Mouse (Mus musculus): ENCODE data around the gene Cdh15.
A peak's percentile ranks its signal among the peaks of the same experiment; 100 is the strongest.

Gene Cdh15

GRCm38 (mm10) chr8:122878231-122878630 lies 30.5 kb downstream of the Cdh15 start:
- DNase-seq (ENCODE audit: extremely low read depth, insufficient read length, low spot score) = no peak

GRCm38 (mm10) chr8:122880302-122880701 lies 32.5 kb downstream of the Cdh15 start:
- DNase-seq (ENCODE audit: extremely low read depth, insufficient read length, low spot score) = no peak

GRCm38 (mm10) chr8:122883671-122884070 lies 35.9 kb downstream of the Cdh15 start:
- no peak for DNase-seq (ENCODE audit: extremely low read depth, insufficient read length, low spot score)

GRCm38 (mm10) chr8:122891440-122891839 lies 43.7 kb downstream of the Cdh15 start:
- no peak for DNase-seq (ENCODE audit: extremely low read depth, insufficient read length, low spot score)

- no peak for DNase-seq (ENCODE audit: extremely low read depth, insufficient read length, low spot score)
Observed at GRCm38 (mm10) chr8:122893451-122893850, 45.7 kb downstream of the Cdh15 start.

- DNase-seq (ENCODE audit: extremely low read depth, insufficient read length, low spot score) = no peak
Observed at GRCm38 (mm10) chr8:122896317-122896716, 48.6 kb downstream of the Cdh15 start.

- DNase-seq (ENCODE audit: extremely low read depth, insufficient read length, low spot score) = no peak
Observed at GRCm38 (mm10) chr8:122897200-122897599, 49.4 kb downstream of the Cdh15 start.

GRCm38 (mm10) chr8:122898018-122898417 lies 50.3 kb downstream of the Cdh15 start:
- DNase-seq (ENCODE audit: extremely low read depth, insufficient read length, low spot score) = no peak

GRCm38 (mm10) chr8:122898473-122898872 lies 50.7 kb downstream of the Cdh15 start:
- DNase-seq (ENCODE audit: extremely low read depth, insufficient read length, low spot score) = no peak

GRCm38 (mm10) chr8:122899085-122899484 lies 51.3 kb downstream of the Cdh15 start:
- DNase-seq (ENCODE audit: extremely low read depth, insufficient read length, low spot score) = no peak

GRCm38 (mm10) chr8:122901476-122901875 lies 53.7 kb downstream of the Cdh15 start:
- DNase-seq (ENCODE audit: extremely low read depth, insufficient read length, low spot score) = no peak

- DNase-seq (ENCODE audit: extremely low read depth, insufficient read length, low spot score) = no peak
Observed at GRCm38 (mm10) chr8:122901892-122902515, 54.2 kb downstream of the Cdh15 start.

GRCm38 (mm10) chr8:122902581-122902980 lies 54.8 kb downstream of the Cdh15 start:
- no peak for DNase-seq (ENCODE audit: extremely low read depth, insufficient read length, low spot score)

GRCm38 (mm10) chr8:122903002-122903401 lies 55.2 kb downstream of the Cdh15 start:
- no peak for DNase-seq (ENCODE audit: extremely low read depth, insufficient read length, low spot score)

- no peak for DNase-seq (ENCODE audit: extremely low read depth, insufficient read length, low spot score)
Observed at GRCm38 (mm10) chr8:122904496-122904895, 56.7 kb downstream of the Cdh15 start.

GRCm38 (mm10) chr8:122905346-122905745 lies 57.6 kb downstream of the Cdh15 start:
- DNase-seq (ENCODE audit: extremely low read depth, insufficient read length, low spot score) = peak; percentile 79

- peak; percentile 87 for DNase-seq (ENCODE audit: extremely low read depth, insufficient read length, low spot score)
Observed at GRCm38 (mm10) chr8:122906463-122907021, 58.8 kb downstream of the Cdh15 start.

GRCm38 (mm10) chr8:122912150-122912549 lies 64.4 kb downstream of the Cdh15 start:
- DNase-seq (ENCODE audit: extremely low read depth, insufficient read length, low spot score) = no peak

- no peak for DNase-seq (ENCODE audit: extremely low read depth, insufficient read length, low spot score)
Observed at GRCm38 (mm10) chr8:122912871-122913270, 65.1 kb downstream of the Cdh15 start.

- no peak for DNase-seq (ENCODE audit: extremely low read depth, insufficient read length, low spot score)
Observed at GRCm38 (mm10) chr8:122916766-122917165, 69.0 kb downstream of the Cdh15 start.

Data from 3134 (cell line).